Mouse (Mus musculus): Measurements from ENCODE around the gene Gys2. TPM values are rescaled to one million over a fixed set of nuclear protein-coding genes. Genes with fewer than 3 reads are reported as not detected.
A peak's percentile ranks its signal among the peaks of the same experiment; 100 is the strongest.
"Not testable (repeated sequence)": the region's sequence is repeated elsewhere in the genome, so short reads cannot be mapped to it uniquely, and the experiment has no call there.

Gys2 gene
- total and polyA plus RNA-seq, 2 experiments: 51.7 to 184 TPM

DNA sequence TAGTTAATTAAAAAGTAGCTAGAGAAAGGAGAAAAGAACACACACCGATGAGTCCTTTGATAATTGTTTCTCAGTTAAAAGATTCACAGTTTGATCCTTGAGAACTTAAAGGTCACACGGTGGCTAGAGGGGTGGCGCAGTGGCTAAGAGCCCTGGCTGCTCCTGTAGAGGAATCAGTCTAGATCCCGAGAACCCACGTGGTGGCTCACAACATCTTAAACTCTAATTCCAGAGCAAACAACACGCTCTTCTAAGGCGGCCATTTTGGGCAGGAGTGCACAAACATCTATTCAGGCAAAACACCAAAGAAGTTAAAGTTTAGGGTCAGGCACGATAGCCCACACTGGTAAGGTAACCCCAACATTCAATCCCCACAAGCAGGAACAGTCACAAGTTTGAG is 30.7 kb upstream of the Gys2 start:
- Histone ChIP-seq H3K27ac (replicated peaks; ENCODE audit: insufficient read depth, low read depth, low read length) (no peak overlapping the region), H3K9ac (ENCODE audit: low read depth, low read length) (no peak overlapping the region), H3K36me3 (ENCODE audit: control insufficient read depth, insufficient read depth, low read length) (no peaks in the 10 kb centered on the region), H3K27me3 (ENCODE audit: control insufficient read depth, insufficient read depth, low read length) (no peaks in the 10 kb centered on the region), H3K79me2 (ENCODE audit: control insufficient read depth, insufficient read depth, low read length) (no peaks in the 10 kb centered on the region), H3K4me1 (ENCODE audit: control insufficient read depth, insufficient read depth, low read length) (no peaks in the 10 kb centered on the region), H3K4me3 (ENCODE audit: insufficient read depth, low read depth, low read length) (no peak overlapping the region)
- 85% methylated on average over 8 of the region's 8 CpGs for WGBS
- TF ChIP-seq CTCF (IDR thresholded peaks at IDR 0.05; ENCODE audit: low read depth, low read length) (no peak), POLR2A (IDR thresholded peaks at IDR 0.05; ENCODE audit: extremely low read depth, insufficient read depth, low read length) (no peak)
- DNase-seq (ENCODE audit: extremely low read depth, low read depth, low spot score): no peak

DNA sequence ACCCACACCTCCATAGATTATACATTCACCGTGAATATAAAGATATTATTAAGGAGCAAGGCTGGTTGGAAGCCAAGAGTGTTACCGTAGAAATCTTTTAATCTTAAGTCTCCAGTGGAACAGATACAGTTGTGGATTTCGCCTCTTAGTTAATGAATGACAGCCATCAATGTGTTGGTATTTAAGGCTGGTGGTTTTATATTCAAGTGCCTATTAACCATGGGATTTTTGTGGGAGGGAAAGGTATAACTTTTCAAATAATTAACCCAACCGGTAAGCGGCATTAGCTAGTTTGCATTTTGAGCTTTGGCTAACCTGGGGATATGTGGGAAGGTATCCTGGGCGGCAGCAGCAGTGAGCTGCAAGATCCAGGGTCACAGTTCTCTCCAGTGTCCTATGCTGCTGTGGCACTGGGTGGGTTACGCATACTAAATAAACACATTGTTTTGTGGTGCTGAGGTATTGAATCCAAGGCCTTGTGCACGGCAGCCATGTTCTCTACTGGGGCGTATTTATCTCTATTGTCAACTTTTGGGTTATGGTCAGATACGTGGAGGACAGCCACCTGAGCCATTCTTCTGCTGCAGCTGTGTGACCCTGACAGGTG is 29.7 kb upstream of the Gys2 start:
- Histone ChIP-seq H3K79me2 (ENCODE audit: control insufficient read depth, insufficient read depth, low read length) (no peaks in the 10 kb centered on the region), H3K27me3 (ENCODE audit: control insufficient read depth, insufficient read depth, low read length) (no peaks in the 10 kb centered on the region), H3K27ac (replicated peaks; ENCODE audit: insufficient read depth, low read depth, low read length) (no peak overlapping the region), H3K4me3 (ENCODE audit: insufficient read depth, low read depth, low read length) (no peak overlapping the region), H3K9ac (ENCODE audit: low read depth, low read length) (no peak overlapping the region), H3K4me1 (ENCODE audit: control insufficient read depth, insufficient read depth, low read length) (no peaks in the 10 kb centered on the region), H3K36me3 (ENCODE audit: control insufficient read depth, insufficient read depth, low read length) (no peaks in the 10 kb centered on the region)
- TF ChIP-seq CTCF (IDR thresholded peaks at IDR 0.05; ENCODE audit: low read depth, low read length) (no peak), POLR2A (IDR thresholded peaks at IDR 0.05; ENCODE audit: extremely low read depth, insufficient read depth, low read length) (no peak)
- DNase-seq (ENCODE audit: extremely low read depth, low read depth, low spot score): no peak
- WGBS: 78% methylated on average over 10 of the region's 10 CpGs

DNA sequence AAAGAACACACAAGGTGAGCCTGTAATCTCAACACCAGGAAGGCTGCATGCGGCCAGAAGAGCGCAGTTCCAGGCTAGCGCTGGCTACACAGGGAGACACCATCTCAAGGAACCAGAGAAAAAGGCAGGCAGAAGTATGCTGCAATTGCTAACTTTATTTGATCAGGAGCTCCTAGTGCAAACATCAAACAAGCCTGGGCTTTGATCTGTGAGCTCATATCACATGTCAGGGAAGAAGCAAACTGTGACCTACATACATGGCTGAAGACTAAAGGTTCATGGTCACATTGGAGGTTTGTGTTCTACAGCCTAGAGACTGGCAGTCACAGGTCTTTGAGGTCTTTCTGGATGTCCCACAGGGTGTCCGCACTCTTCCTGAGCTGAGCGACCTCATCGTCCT is 17.2 kb upstream of the Gys2 start:
- WGBS: 51% methylated on average over 6 of the region's 6 CpGs

DNA sequence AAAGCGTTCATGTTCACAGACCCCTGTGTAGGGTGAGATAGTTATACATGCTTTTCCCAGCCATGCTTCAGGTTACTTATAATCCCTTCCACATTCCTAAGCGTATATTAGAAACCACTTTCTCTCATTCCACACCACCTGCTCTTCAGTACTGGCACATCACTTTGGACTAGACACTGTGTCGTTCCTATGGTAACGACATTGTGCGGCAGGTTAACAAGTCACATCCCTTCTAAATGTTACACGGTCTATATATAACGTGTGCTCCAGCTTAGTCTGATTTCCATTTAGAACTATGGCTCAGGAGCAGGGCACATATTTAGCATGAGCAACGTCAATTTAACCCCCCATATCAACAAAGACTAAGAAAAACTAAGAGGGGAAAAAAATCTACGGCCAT is 14.7 kb upstream of the Gys2 start:
- no peak for DNase-seq (ENCODE audit: extremely low read depth, low read depth, low spot score)
- no peaks in the 10 kb centered on the region for H3K27me3 ChIP-seq (ENCODE audit: control insufficient read depth, insufficient read depth, low read length)
- TF ChIP-seq CTCF (IDR thresholded peaks at IDR 0.05; ENCODE audit: low read depth, low read length) (no peak), POLR2A (IDR thresholded peaks at IDR 0.05; ENCODE audit: extremely low read depth, insufficient read depth, low read length) (no peak)
- no peak overlapping the region for H3K4me3 ChIP-seq (ENCODE audit: insufficient read depth, low read depth, low read length)
- no peaks in the 10 kb centered on the region for H3K4me1 ChIP-seq (ENCODE audit: control insufficient read depth, insufficient read depth, low read length)
- no peaks in the 10 kb centered on the region for H3K36me3 ChIP-seq (ENCODE audit: control insufficient read depth, insufficient read depth, low read length)
- H3K79me2 ChIP-seq (ENCODE audit: control insufficient read depth, insufficient read depth, low read length): no peaks in the 10 kb centered on the region
- WGBS: 95% methylated on average over 9 of the region's 9 CpGs
- no peak overlapping the region for H3K9ac ChIP-seq (ENCODE audit: low read depth, low read length)
- H3K27ac ChIP-seq (replicated peaks; ENCODE audit: insufficient read depth, low read depth, low read length): no peak overlapping the region

More for the DNA sequence above, 17.2 kb upstream of the Gys2 start:
- H3K9ac ChIP-seq (ENCODE audit: low read depth, low read length); H3K4me1 ChIP-seq (ENCODE audit: control insufficient read depth, insufficient read depth, low read length); H3K27ac ChIP-seq (replicated peaks; ENCODE audit: insufficient read depth, low read depth, low read length); H3K36me3 ChIP-seq (ENCODE audit: control insufficient read depth, insufficient read depth, low read length); H3K79me2 ChIP-seq (ENCODE audit: control insufficient read depth, insufficient read depth, low read length); H3K27me3 ChIP-seq (ENCODE audit: control insufficient read depth, insufficient read depth, low read length); H3K4me3 ChIP-seq (ENCODE audit: insufficient read depth, low read depth, low read length): not testable (repeated sequence)
- DNase-seq (ENCODE audit: extremely low read depth, low read depth, low spot score): peak; percentile 62

DNA sequence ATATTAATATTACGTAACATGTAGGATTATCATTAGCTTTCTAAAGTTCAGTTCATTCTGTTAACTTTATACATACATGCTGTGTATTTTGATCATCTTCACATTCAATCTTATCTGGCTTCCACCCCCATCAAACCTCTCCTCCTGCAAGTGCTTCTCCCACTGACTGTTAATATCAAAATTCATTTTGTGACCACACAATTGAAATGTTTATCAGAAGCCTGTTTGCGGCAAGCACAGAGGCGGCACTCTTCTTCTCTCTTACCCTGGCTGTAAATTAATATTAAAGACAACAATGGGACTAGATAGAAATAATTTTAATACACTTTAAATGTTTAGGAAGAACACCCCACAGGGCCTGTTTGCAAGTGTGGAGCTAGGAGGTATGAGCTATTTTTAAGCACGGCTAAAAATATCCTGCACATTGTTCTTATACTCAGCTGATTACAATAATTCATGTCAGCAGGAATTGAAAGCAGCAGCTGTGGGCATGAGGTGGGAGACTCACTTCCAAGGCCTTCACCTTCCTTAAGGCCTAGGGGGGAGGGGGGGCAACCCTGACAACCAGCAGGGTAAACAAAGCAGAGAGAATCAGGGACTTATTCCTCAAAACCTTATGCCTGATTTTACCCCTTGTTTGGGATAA is 12.7 kb upstream of the Gys2 start:
- no peak for DNase-seq (ENCODE audit: extremely low read depth, low read depth, low spot score)
- Histone ChIP-seq H3K4me3 (ENCODE audit: insufficient read depth, low read depth, low read length) (no peak overlapping the region), H3K27ac (replicated peaks; ENCODE audit: insufficient read depth, low read depth, low read length) (no peak overlapping the region), H3K36me3 (ENCODE audit: control insufficient read depth, insufficient read depth, low read length) (no peaks in the 10 kb centered on the region), H3K27me3 (ENCODE audit: control insufficient read depth, insufficient read depth, low read length) (no peaks in the 10 kb centered on the region), H3K4me1 (ENCODE audit: control insufficient read depth, insufficient read depth, low read length) (no peaks in the 10 kb centered on the region), H3K9ac (ENCODE audit: low read depth, low read length) (no peak overlapping the region), H3K79me2 (ENCODE audit: control insufficient read depth, insufficient read depth, low read length) (no peaks in the 10 kb centered on the region)
- WGBS: 96% methylated on average over 4 of the region's 4 CpGs
- TF ChIP-seq CTCF (IDR thresholded peaks at IDR 0.05; ENCODE audit: low read depth, low read length) (no peak), POLR2A (IDR thresholded peaks at IDR 0.05; ENCODE audit: extremely low read depth, insufficient read depth, low read length) (no peak)

DNA sequence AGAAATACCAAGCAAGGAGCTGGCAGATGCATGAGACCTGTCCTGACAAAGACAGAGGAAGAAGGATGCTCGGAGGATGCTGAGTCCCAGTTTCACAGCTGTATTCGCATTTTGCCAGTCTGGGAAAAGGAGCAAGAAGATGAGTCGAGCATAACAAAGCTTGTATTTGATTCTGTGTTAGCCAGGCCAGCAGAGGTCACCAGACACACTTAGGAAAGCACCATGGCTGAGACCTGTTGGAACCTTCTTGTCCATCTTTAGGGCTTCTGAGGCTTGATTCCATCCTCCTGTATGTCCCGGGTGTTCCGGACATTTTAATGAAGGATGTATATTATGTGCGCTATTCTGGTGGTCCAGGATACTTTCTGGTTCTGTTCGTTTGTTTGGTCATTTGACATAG is 4.3 kb upstream of the Gys2 start:
- Histone ChIP-seq H3K4me3 (ENCODE audit: insufficient read depth, low read depth, low read length) (no peak overlapping the region), H3K4me1 (ENCODE audit: control insufficient read depth, insufficient read depth, low read length) (0 out of 2 replicates have a peak, but pooled peaks cover 3% of the 10 kb centered on the region), H3K79me2 (ENCODE audit: control insufficient read depth, insufficient read depth, low read length) (no peaks in the 10 kb centered on the region), H3K27ac (replicated peaks; ENCODE audit: insufficient read depth, low read depth, low read length) (no peak overlapping the region), H3K9ac (ENCODE audit: low read depth, low read length) (no peak overlapping the region), H3K36me3 (ENCODE audit: control insufficient read depth, insufficient read depth, low read length) (no peaks in the 10 kb centered on the region), H3K27me3 (ENCODE audit: control insufficient read depth, insufficient read depth, low read length) (no peaks in the 10 kb centered on the region)
- peak; percentile 46 for DNase-seq (ENCODE audit: extremely low read depth, low read depth, low spot score)
- TF ChIP-seq CTCF (IDR thresholded peaks at IDR 0.05; ENCODE audit: low read depth, low read length) (peak; percentile 52; the same call in 1 of the 2 replicates), POLR2A (IDR thresholded peaks at IDR 0.05; ENCODE audit: extremely low read depth, insufficient read depth, low read length) (no peak)
- 71% methylated on average over 7 of the region's 7 CpGs for WGBS
